Mouse (Mus musculus): ENCODE results near the gene Smc1b.

The Smc1b gene

GRCm38 (mm10) chr15:85131275-85132192, at the start of gene Smc1b, which contains the start of gene Ribc2:
Gene Smc1b (minus strand): TSS chr15:85131964.
Gene Ribc2 (plus strand): TSS chr15:85132078.
- peak; percentile 56 for DNase-seq (ENCODE audit: low spot score)

- DNase-seq (ENCODE audit: low spot score): no peak
These were observed 48.6 kb upstream of the Smc1b start for GRCm38 (mm10) chr15:85180368-85180767.

- DNase-seq (ENCODE audit: low spot score): no peak
These were observed 47.9 kb upstream of the Smc1b start for GRCm38 (mm10) chr15:85179528-85180180.

GRCm38 (mm10) chr15:85178172-85178571, 46.4 kb upstream of the Smc1b start:
- no peak for DNase-seq (ENCODE audit: low spot score)

- DNase-seq (ENCODE audit: low spot score): no peak
These were observed 45.8 kb upstream of the Smc1b start for GRCm38 (mm10) chr15:85177576-85177975.

- no peak for DNase-seq (ENCODE audit: low spot score)
These were observed 42.3 kb upstream of the Smc1b start for GRCm38 (mm10) chr15:85174060-85174459.

- no peak for DNase-seq (ENCODE audit: low spot score)
These were observed 41.7 kb upstream of the Smc1b start for GRCm38 (mm10) chr15:85173425-85173824.

- DNase-seq (ENCODE audit: low spot score): no peak
These were observed 40.3 kb upstream of the Smc1b start for GRCm38 (mm10) chr15:85172054-85172453.

- DNase-seq (ENCODE audit: low spot score): no peak
These were observed 35.4 kb upstream of the Smc1b start for GRCm38 (mm10) chr15:85167086-85167679.

GRCm38 (mm10) chr15:85166433-85166933, 34.7 kb upstream of the Smc1b start:
- DNase-seq (ENCODE audit: low spot score): no peak

GRCm38 (mm10) chr15:85162693-85163663, 31.2 kb upstream of the Smc1b start:
- DNase-seq (ENCODE audit: low spot score): peak; percentile 42

- DNase-seq (ENCODE audit: low spot score): no peak
These were observed 29.7 kb upstream of the Smc1b start for GRCm38 (mm10) chr15:85161416-85161815.

GRCm38 (mm10) chr15:85156198-85156597, 24.4 kb upstream of the Smc1b start:
- no peak for DNase-seq (ENCODE audit: low spot score)

GRCm38 (mm10) chr15:85154091-85154490, 22.3 kb upstream of the Smc1b start:
- no peak for DNase-seq (ENCODE audit: low spot score)

- DNase-seq (ENCODE audit: low spot score): no peak
These were observed 20.8 kb upstream of the Smc1b start for GRCm38 (mm10) chr15:85152577-85152976.

GRCm38 (mm10) chr15:85151433-85151918, 19.7 kb upstream of the Smc1b start:
- peak; percentile 72 for DNase-seq (ENCODE audit: low spot score)

- DNase-seq (ENCODE audit: low spot score): no peak
These were observed 12.5 kb upstream of the Smc1b start for GRCm38 (mm10) chr15:85144249-85144648.

- no peak for DNase-seq (ENCODE audit: low spot score)
These were observed 12.0 kb upstream of the Smc1b start for GRCm38 (mm10) chr15:85143747-85144146.

- DNase-seq (ENCODE audit: low spot score): no peak
These were observed 11.4 kb upstream of the Smc1b start for GRCm38 (mm10) chr15:85143161-85143560.

GRCm38 (mm10) chr15:85142441-85142840, 10.7 kb upstream of the Smc1b start:
- DNase-seq (ENCODE audit: low spot score): no peak

GRCm38 (mm10) chr15:85141290-85141689, 9.5 kb upstream of the Smc1b start:
- no peak for DNase-seq (ENCODE audit: low spot score)
